Mouse (Mus musculus): Measurements from ENCODE around the gene Iqschfp. TPM values are rescaled to one million over a fixed set of nuclear protein-coding genes. Genes with fewer than 3 reads are reported as not detected.

The Iqschfp gene
- total RNA-seq, 2 experiments from 2014 or later = not detected

DNA sequence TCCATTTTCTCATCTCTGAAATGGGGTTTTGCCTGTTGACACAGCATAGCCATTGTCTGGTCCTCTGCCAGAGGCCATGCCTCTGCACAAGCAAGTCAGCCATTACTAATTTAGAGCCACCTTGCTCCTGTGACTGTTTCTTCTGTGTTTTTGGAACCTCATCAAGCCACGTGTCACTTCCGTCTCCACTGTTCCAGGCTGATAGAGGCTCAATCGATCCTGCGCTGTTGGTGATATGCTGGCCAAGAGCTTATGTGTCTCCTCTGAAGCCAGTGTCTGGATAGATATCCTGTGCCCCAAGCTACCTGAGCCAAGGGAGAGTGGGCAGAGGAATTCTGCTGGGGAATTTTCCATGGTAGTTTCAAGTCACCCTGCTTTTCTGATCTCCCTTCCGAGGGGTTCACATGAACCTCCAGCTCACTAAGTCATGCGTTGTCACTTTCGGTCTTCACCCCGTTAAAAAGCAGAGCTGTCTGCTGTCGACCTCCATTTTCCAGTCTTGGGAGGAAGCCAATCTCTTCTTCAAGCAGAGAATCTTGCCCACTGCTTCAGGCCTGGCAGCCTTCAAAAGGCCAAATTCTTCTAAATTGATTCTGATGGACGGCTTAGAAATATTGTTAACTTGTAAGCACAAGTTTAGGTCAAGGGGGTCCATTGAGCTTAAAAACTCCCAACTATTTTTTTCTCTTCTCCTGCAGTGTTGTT lies 683.8 kb downstream of the Iqschfp start:
- no peak for DNase-seq

- no peak for DNase-seq
Measured at GRCm38 (mm10) chr3:68576431-68576830, 684.4 kb downstream of the Iqschfp start.

GRCm38 (mm10) chr3:68576948-68577347 lies 684.9 kb downstream of the Iqschfp start:
- no peak for DNase-seq

DNA sequence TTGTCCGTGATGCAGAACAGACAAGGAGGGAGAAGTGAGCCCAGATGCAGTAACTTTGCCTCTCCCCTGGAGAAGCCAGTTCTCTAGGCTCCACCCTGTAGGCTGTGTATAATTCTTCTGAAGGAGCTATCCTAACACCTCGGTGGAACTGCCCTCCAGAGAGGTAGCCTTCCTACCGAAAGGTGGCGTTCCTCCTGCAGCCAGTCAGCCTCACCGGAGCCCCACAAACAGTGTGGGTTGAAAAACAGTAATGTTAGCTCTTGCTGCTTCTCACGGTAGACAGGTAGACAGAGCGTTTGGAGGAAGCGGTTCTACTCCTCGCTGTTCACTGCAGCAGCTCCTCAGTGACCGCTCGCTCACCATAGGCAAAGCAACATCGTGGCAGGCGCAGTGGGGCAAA lies 689.6 kb downstream of the Iqschfp start:
- no peak for DNase-seq

GRCm38 (mm10) chr3:68582103-68582740 lies 690.2 kb downstream of the Iqschfp start:
- no peak for DNase-seq

- DNase-seq = no peak
Measured at GRCm38 (mm10) chr3:68583031-68583693, 691.1 kb downstream of the Iqschfp start.

DNA sequence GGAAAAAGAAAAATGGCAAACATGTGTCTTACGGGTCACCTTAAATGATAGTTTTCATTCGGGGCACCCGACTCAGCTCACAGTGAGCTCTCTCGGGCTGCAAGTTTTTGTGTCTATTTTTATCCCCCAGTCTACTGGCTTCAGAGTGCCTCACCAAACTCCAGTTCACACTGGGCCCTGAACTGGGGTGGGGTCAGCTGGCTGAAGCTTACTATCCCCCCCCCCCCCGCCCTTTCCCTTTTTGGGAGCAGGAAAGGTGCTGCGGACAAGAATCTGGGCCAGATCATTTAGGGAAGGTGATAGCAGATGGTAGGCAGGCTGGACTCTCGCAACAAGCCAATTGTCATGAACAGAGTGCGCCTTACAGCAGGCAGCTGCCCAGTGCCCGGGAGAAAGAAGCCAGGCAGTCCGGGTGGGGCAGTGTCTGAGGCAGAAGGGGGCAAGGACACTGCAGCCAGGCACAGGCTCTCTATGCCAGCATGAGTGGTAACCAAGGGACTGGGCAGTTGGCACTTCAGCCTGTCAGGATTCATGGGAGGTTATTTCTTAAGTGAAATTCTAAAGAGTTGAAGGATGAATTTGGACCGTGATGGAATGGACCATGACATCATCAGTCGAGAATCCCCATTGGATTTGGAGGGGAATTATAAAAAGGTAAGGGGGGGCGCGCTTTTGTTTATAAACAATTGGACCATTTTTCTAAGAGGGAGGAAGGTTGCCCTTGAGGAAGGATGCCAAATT lies 691.9 kb downstream of the Iqschfp start:
- peak; percentile 42 for DNase-seq

DNA sequence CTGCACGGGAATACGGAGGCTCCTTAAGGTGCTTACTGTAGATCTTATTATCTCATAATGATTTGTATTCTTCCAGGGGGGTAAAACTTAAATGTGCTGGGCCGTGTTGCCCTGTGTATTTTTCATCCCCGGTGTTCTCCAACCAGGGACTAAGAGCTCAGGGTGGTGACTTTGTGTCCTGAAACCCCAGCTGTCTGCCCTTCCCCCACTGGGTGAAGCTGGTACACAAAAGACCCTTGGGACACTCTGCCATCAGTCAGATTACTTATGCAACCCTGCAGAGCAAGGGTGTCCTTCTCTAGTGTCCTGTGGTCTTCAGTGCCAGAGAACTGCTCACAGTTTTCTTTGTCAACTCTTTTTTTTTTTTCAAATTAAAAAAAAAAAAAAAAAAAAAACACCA lies 693.2 kb downstream of the Iqschfp start:
- no peak for DNase-seq

DNA sequence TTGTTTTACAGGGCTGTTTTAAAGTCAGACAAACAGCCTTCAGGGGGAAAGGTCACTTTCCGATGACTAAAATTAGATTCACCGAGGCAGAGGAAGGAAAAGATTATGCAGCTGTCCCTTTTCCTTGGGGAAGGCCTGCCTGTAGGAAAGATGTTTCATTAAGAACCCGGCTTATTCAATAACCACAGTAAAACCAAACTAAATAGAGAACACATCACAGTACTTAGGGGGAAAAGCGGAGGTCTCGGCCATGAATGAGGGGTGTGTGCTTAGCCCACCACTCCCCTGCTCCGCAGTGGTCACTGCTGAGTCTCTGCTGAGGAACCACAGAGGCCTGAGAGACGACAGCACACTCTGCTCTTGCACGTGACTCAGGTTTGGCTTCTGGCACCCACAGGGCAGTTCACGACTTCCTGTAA lies 694.6 kb downstream of the Iqschfp start:
- no peak for DNase-seq

DNA sequence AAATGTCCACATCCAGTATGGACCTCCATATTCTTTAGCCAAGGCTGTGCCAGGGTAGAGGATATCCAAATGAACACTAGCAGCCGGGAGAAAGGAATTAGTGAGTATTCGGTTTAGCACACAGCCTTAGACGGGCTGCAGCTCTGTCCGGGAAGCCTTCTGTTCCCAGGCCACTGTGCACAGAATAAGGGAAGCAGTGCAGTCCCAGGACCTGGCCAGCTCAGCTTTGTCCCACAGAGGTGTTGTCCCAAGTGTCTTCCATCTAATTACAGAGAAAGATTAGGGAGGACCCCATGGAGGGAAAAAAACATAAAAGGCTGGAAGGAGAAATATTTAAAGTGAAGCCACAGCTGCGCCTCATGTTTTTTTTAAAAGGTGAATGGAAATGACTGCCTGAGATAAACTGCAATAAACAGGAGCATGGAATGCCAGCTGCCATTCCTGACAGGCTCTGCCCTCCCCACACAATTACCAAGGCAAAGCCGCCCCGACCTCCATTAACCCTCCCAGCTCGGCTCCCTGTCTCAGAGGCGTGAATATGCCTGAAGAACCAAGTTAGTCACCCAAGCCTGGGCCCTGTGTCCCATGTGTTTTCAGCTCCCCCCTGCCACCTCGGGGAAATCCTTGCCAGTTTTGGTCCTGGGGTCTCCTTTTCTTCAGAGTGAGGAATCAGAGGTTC lies 695.7 kb downstream of the Iqschfp start:
- DNase-seq = no peak

DNA sequence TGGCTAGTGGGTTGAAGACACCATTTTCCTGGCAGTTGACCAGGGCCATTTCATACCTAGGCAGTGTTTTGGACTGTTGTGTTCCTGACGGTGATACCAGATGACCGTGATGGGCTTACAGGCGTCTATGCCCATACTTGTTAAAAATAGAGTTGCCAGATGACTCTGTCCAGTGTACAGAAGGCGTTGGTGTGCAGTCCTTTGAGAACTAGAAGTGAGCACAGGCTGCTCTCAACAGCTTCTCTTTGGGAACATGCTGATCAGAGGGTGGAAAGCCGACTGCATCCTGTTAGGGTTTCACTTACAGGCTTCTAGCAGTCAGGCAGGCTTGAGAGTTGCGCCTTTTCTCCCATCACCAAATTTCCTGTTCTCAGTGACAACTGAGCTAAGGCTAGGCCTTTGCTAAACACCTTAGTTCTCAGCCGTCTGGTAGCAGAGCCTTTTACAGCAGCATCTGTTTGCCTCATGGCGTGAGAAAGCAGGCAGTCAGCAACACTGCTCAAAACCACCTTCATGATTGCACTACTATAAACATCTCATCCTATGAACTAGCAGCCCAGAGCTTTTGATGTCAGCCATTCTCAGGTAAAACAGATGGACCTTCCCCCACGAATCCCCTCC lies 697.3 kb downstream of the Iqschfp start:
- DNase-seq = no peak

GRCm38 (mm10) chr3:68590436-68590835 lies 698.4 kb downstream of the Iqschfp start:
- DNase-seq = no peak

DNA sequence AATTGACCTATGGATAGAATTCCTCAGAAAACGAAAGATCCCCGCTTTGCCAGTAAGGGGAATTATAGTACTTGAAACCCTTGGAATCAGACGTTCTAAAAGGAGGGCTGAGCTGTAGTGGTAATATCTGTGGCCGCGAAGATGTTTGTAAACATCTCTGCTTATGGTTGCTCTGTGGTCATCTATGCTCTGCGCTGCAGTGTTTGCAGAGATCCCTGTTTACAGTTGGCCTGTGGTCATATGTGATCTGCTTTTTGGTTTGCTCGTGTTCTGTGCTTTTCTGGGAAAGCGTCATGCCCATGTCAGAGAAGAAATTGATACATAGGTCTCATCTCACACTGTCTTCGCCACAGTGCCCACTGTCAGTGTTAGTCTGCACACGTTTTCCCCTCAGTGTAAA lies 700.5 kb downstream of the Iqschfp start:
- no peak for DNase-seq

GRCm38 (mm10) chr3:68593073-68593867 lies 701.2 kb downstream of the Iqschfp start:
- no peak for DNase-seq

GRCm38 (mm10) chr3:68595316-68595925 lies 703.4 kb downstream of the Iqschfp start:
- no peak for DNase-seq

DNA sequence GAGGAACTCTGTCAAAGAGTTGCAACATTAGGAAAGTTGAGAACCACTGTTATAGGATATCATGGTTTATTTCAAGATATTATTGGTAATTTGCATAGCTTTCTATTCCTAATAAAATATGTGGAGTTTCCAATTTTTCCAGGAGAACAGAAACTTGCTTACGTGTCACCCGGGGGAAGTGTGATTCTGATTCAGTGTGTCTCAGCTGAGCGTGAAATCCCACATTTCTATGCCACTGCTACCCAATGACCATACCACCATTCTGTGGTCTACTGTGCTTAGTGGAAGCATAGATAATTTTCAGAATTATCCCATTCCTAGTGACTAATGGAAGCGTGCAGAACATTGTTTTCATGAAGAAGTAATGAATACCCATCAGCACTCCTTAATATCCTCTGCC lies 704.9 kb downstream of the Iqschfp start:
- no peak for DNase-seq

DNA sequence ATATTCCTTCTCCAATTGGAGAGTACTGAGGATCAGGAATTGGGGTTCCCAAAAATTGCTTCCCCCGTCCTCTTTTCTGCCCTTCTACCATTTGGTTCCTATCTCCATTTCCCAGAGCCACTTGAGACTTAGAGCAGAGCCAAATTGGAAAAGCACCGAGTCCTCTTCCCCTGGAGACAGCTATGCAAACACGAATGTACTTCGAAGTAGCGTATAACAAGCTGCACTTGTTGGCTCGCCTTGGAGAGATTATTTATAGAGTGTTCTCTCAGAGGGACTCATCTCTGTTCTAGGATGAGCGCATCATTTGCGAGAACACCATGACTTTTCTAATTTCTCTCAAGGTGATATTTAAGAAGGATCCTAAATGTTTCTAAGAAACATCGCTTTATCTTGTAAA lies 710.9 kb downstream of the Iqschfp start:
- DNase-seq = no peak

GRCm38 (mm10) chr3:68604467-68604866 lies 712.4 kb downstream of the Iqschfp start:
- no peak for DNase-seq

DNA sequence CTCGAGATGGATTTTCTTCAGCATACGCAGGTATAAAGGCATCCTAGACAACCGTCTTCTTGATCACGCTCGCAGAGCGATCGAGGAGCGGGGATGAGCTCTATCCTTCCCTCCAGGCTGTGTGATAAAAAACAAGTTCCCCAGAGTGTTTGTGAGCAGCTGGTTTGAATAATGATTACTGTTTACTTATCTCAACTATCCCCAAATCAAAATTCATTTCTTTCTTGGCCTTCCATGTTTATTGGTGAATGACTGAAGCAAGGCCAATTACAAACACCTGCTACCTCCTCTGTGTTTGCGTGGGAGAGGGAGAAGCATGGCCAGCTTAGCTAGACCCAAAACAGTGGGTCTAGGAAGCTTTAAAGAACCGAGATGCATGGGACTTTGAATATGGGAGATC lies 712.9 kb downstream of the Iqschfp start:
- no peak for DNase-seq

DNA sequence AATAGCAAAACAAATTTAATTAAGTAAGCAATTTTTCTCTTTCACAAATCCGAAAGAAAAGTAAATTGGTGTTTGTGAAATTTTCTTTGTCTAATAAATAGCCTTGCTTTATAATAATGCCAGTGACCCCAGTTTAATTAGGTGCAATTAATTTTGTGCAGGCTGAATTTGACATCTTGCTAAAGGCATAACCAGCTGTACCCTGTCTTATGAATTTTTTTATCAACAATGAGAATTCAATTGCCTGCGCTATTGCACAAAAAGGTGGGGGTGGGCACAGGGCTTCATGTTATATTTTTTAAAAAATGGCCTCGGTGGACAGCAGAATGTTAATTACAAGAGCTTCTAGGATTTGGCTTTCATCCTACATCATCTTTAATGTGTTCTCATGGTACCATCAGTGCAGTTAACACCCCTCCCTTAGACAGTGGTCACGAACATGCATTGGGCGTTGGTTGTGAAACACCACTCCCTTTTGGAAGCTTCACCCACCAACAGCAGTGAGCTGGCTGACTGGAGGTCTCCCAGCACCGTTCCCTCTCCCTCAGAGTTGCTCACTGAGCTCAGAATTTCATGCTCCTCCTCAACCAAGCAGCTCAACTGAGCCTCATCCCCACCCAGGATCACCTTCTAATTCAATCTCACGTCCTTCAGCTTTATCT lies 714.0 kb downstream of the Iqschfp start:
- no peak for DNase-seq
